Mouse (Mus musculus) adipocyte (in vitro differentiated cells): ENCODE results near the gene Gfy.
"Not testable (repeated sequence)": the region's sequence is repeated elsewhere in the genome, so short reads cannot be mapped to it uniquely, and the experiment has no call there.

Experiments used
- DNase-seq: peaks from one replicate; pipeline ENCODE4 v3.0.0-alpha.2; 2016; ENCODE audit warnings: low spot score

Gene Gfy

DNA sequence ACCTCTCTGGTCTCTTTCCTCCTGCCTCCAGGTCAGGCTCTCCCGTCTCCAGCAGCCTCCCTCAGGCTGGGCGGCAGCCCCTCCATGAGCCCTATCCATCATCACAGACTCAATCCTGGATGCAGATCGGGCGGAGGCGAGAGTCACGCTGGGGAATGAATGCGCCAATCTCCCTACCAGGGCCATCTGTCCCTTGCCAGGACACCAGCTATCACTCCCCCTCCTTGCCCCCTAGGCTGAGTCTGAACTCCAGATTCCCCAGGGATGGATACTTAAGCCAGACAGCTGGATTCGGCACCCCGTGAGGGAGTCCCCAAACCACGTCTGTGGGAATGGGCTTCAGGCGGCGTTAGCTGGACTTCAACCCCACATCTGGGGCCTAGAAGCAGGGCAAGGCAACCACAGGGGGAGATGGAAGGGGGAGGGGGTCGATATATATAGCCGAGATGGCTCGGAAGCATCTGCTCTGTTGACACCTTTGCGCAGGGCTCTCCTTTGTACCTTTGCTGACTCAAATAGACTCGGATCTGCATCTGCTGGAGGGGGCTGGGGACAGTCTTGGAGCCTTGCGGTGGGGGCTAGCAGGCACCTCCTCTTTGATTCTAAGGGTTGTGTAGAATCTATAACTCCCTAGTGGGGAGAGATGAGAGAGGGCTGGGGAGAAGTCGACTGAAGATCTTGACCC lies 11.5 kb downstream of the Gfy start:
- no peak for DNase-seq

GRCm38 (mm10) chr7:45166950-45167401 lies 12.4 kb downstream of the Gfy start:
- DNase-seq: no peak

GRCm38 (mm10) chr7:45165701-45166100 lies 13.7 kb downstream of the Gfy start:
- no peak for DNase-seq

GRCm38 (mm10) chr7:45164833-45165232 lies 14.5 kb downstream of the Gfy start:
- no peak for DNase-seq

- no peak for DNase-seq
Observed at GRCm38 (mm10) chr7:45163735-45164490, 15.5 kb downstream of the Gfy start, which contains the start of gene Slc17a7. Gene Slc17a7, plus strand, starts transcription at chr7:45163949.

GRCm38 (mm10) chr7:45162996-45163615 lies 16.3 kb downstream of the Gfy start:
- no peak for DNase-seq

DNA sequence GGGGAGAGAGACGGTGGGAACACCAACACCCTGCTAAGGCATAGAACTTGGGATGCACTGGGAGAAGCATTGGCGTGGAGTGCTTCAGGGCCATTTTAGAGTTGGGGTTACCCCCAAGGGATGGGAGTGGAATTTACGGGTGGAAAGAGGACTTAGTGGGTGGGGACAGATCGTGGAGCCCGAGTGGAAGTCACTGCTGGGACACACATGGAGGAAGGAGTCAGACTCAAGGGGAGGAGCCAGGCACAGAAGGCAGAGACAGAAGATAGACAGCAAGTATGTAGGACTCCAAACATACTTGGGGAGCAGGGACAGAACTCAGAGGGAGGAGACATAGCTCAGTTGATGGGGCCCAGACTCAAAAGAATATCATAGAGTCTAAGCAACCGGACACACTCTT lies 16.8 kb downstream of the Gfy start:
- DNase-seq: no peak

DNA sequence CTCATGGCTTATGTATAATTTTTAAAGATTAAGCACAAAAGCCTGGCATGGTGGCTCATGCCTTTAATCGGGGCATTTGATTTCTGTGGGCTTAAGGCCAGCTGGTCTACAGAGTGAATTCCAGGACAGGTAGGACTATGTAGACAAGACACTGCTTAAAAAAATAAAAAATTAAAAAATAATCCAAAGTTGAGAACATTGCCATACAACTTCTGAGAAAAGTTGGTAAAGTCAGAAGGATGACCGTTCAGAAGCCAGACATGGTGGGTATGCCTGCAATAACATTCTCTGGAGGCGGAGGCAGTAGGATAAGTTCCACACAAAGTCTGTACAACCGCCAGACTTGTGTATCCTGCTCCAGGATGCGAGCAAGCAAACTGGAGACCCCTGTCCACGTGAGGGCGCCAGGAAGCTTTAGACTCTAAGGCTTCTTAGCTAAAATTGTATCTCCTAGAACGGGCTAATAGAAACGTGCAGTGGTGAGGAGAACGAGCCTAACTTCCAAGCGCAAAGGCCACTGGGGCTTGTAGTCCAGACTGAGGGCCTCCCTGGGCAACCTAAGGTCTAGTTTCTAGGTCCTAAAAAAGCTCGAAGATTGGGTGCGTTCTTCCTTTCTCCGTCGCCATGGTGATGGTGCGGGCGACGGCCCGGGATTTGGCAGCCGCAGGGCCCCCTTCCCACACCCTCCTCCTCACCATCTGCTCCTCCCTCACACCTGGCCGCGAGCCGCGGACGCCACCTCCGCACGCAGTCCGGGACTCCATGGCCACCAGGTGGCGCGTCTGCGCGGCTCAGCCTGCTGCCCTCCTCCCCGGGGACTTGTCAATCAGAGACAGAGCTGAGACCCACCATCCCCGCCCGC lies 17.5 kb downstream of the Gfy start:
- peak; percentile 75 for DNase-seq

GRCm38 (mm10) chr7:45160866-45161265 lies 18.5 kb downstream of the Gfy start:
- DNase-seq: no peak

GRCm38 (mm10) chr7:45160316-45160800 lies 19.0 kb downstream of the Gfy start:
- DNase-seq: no peak

GRCm38 (mm10) chr7:45158991-45159390 lies 20.4 kb downstream of the Gfy start:
- no peak for DNase-seq

GRCm38 (mm10) chr7:45157459-45157858 lies 21.9 kb downstream of the Gfy start:
- DNase-seq: no peak

GRCm38 (mm10) chr7:45156206-45156605 lies 23.2 kb downstream of the Gfy start:
- DNase-seq: no peak

DNA sequence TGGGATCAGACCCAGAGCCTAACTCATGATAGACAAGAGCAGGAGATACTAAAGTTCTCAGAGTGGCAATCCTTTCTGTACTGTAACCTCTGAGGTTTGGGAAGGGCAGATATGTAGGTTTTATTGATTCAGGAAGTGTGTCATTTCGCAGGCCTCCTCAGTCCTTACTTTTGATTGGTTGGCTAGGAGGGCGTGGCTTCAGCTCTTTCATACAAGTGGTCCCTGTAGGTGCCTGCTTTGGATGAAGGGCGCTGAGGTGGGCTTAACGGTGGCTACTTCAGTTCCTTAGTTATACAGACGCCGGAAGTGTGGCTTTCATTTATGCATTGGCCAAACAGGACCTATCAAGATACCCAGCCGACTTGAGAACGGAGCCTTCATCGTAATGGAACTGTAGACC lies 23.8 kb downstream of the Gfy start:
- DNase-seq: no peak

DNA sequence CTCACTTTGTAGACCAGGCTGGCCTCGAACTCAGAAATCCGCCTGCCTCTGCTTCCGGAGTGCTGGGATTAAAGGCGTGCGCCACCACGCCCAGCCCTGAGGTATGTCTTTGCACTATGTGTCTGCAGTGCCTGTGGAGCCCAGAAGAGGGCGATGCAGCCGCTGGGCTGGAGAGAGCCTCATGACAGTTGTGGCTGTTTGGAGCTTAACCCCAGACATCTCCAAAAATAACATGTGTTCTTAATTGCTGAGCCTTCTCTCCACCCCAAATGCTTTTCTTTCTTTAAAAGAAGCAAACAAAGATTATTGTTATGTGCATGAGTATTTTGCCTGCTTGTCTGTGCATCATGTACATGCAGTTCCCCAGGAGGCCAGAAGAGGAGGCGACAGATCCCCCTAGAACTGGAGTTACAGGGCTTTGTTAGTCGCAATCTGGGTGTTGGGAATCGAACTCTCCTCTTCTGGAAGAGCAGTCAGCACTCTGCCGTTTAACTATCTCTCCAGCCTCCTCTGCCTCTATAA lies 24.3 kb downstream of the Gfy start:
- peak; percentile 62 for DNase-seq

DNA sequence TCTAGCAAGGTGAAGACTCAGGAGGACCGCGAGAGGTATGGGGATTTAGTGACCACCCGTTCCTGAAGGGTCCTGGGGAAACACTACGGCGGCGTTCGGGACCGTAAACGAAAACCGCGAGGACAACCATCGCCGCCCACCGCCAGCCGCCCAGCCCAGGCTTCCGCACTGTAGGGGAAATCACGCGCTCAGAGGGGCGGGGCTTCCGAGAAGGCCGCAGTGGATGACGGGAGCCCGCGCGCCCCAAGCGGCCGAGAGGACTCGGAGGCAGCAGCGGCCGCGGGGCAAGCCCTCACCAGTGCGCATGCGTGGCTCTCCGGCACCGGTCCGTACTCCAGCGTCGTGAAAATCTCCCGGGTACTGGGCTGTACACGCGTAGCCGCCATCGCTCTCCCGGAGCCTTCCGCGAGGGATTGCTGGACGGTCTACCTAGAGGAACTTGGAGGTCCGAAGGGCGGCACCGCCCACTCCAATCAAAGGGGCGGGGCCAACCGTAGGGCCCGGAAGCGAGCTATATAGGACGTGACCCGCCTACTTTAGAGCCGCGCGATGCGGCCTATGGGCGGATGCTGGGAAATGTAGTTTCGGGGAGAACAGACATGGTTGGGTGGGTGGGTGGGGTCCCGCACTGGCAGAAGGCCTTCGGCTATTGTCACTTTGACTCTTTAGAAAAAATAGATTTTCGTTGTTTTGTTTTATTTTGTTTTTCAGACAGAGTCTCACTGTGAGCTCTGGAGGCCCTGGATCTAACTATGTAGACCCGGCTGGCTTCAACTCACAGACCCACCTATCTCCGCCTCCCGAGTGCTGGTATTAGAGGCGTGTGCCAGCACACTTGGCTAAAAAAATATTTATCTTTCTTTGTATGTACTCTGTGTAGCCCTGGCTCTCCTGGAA lies 25.0 kb downstream of the Gfy start, which contains the start of the genes Pih1d1 and Aldh16a1:
Gene Pih1d1, plus strand, starts transcription at position 208 of the 897 bp plus-strand sequence.
Gene Aldh16a1, minus strand, starts transcription at position 489 of the 897 bp plus-strand sequence.
- DNase-seq: peak; percentile 93

- peak; percentile 8 for DNase-seq
Observed at GRCm38 (mm10) chr7:45153586-45153985, 25.8 kb downstream of the Gfy start.

DNA sequence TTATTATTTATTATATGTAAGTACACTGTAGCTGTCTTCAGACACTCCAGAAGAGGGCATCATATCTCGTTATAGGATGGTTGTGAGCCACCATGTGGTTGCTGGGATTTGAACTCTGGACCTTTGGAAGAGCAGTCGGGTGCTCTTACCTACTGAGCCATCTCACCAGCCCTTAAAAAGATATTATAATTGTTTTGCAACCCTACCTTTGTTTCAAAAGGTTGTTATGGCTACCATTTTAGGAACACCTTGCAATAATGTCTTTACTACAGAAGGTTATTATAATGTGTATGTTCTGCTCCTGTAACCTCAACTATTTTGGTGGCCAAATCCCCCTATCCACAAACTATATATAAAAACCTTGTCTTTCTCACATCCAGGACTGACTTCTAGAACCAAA lies 26.3 kb downstream of the Gfy start:
- DNase-seq: not testable (repeated sequence)

GRCm38 (mm10) chr7:45151303-45151702 lies 28.1 kb downstream of the Gfy start:
- peak; percentile 56 for DNase-seq

DNA sequence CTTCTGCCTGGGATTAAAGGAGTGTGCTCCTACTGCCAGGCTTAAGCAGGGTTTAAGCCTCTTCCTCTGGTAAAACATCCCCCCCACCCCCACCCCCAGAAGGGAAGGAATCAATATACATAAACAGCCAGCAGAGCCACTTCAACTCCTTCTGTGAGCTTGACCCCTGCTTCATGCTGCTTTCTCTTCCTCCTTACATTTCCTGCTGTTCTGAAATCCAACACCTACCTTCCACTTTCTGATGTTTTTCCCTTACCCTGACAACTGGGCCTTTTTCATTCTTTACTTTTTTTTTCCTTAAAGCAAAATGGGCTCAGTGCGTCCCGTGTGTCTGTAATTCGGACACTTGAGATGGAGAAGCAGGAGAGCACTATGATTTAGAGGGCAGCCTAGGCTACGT lies 29.0 kb downstream of the Gfy start:
- no peak for DNase-seq
